Mouse (Mus musculus) lung, postnatal 0 days (tissue): ENCODE data around the gene Krt33a.

Experiments used
- CTCF ChIP-seq: IDR thresholded peaks from 2 replicates; pipeline ENCODE4 v1.5.1; 2016; ENCODE audit warnings: antibody characterized with exemption, mild to moderate bottlenecking
- EP300 ChIP-seq: IDR thresholded peaks from 2 replicates; pipeline ENCODE4 v1.6.1; 2016; ENCODE audit warnings: antibody characterized with exemption, mild to moderate bottlenecking, control low read depth

DNA sequence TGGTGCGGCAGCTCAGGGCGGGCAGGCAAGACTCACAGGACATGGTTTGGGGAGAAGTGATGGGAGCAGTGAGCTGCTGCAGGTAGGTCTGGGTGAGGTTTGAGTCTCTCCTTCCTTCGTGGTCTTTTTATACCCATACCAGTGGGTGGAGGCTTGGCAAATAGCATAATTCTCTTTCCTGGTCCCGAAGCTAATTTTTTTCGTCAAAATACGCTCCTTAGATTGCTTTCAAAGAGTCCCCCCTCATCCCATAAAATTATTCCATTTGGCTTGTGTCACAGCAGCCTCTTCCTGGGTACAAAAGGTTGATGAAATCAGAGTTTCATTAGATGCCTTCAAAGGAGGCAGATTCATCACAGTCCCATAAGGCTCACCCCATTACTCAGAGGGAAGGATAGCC is 25.4 kb upstream of the Krt33a start, which contains the start of gene Krt34:
- TF ChIP-seq CTCF: no peak
- no peak for TF ChIP-seq EP300
